Mouse (Mus musculus) midbrain, embryonic 12.5 days (tissue): ENCODE measurements around the gene Hyal5. TPM values are rescaled to one million over a fixed set of nuclear protein-coding genes. Genes with fewer than 3 reads are reported as not detected.
A peak's percentile ranks its signal among the peaks of the same experiment; 100 is the strongest.

ENCODE experiments used
- ATAC-seq: fragments of 200-750 bp; cut with Nextera tagmentation; 2 replicates; pipeline ENCODE4 v1.8.0; 2017; ENCODE audit warnings: low read depth, moderate TSS enrichment, moderate library complexity; ENCODE audit not compliant: low FRiP score
- H3K27ac ChIP-seq: fragments of 300-500 bp; sonication (generic); replicated peaks from 2 replicates; pipeline ENCODE4 v1.5.1; 2016; ENCODE audit warnings: mild to moderate bottlenecking
- H3K27me3 ChIP-seq: fragments of 300-500 bp; sonication (generic); 2 replicates; pipeline ENCODE4 v1.6.1; 2016; ENCODE audit warnings: mild to moderate bottlenecking
- H3K36me3 ChIP-seq: fragments of 300-500 bp; sonication (generic); 2 replicates; pipeline ENCODE4 v1.6.1; 2016
- H3K4me1 ChIP-seq: fragments of 300-500 bp; sonication (generic); 2 replicates; pipeline ENCODE4 v1.6.1; 2016
- H3K4me2 ChIP-seq: fragments of 300-500 bp; sonication (generic); replicated peaks from 2 replicates; pipeline ENCODE4 v1.6.1; 2016; ENCODE audit warnings: mild to moderate bottlenecking, moderate library complexity
- H3K4me3 ChIP-seq: fragments of 300-500 bp; sonication (generic); 2 replicates; pipeline ENCODE4 v1.5.1; 2016; ENCODE audit warnings: mild to moderate bottlenecking
- H3K9ac ChIP-seq: fragments of 300-500 bp; sonication (generic); replicated peaks from 2 replicates; pipeline ENCODE4 v1.6.1; 2016; ENCODE audit warnings: mild to moderate bottlenecking, moderate library complexity
- H3K9me3 ChIP-seq: fragments of 300-500 bp; sonication (generic); 2 replicates; pipeline ENCODE4 v1.6.1; 2016; ENCODE audit warnings: mild to moderate bottlenecking
- WGBS: fragments of 180-500 bp; shearing (Covaris S2); methylation state at CpG from one replicate; pipeline ENCODE4 v1.1.7; 2016; 5-methylcytosine and 5-hydroxymethylcytosine counted together
- polyA plus RNA-seq: library from polyadenylated mRNA; unstranded; fragments of >200 nt; fragmentation: Nextera tagmentation; extraction: Ambion mirVana; gene quantifications from 2 replicates; pipeline ENCODE4 v1.2.1, GENCODE M21; 2016

Gene Hyal5
- polyA plus RNA-seq: not detected in 2 replicates

- H3K27ac ChIP-seq: no peak within 1 kb of the TSS
- no peaks in the 10 kb centered on the region for H3K36me3 ChIP-seq
- H3K4me1 ChIP-seq: no peaks in the 10 kb centered on the region
- H3K27me3 ChIP-seq: no peaks in the 10 kb centered on the region
- no peak within 1 kb of the TSS for H3K9ac ChIP-seq
- H3K4me3 ChIP-seq: no peak within 1 kb of the TSS
- no peak within 1 kb of the TSS for H3K4me2 ChIP-seq
- H3K9me3 ChIP-seq: no peaks in the 10 kb centered on the region
- no peak for ATAC-seq
Measured at GRCm38 (mm10) chr6:24857697-24858096, at the start of gene Hyal5. Hyal5 (plus strand) TSS chr6:24857997.

- 62% methylated on average over 2 of the region's 2 CpGs for WGBS
- H3K4me3 ChIP-seq: no peak overlapping the region
- H3K4me2 ChIP-seq: no peak overlapping the region
- H3K9ac ChIP-seq: no peak overlapping the region
- no peaks in the 10 kb centered on the region for H3K4me1 ChIP-seq
- no peaks in the 10 kb centered on the region for H3K36me3 ChIP-seq
- H3K9me3 ChIP-seq: no peaks in the 10 kb centered on the region
- no peaks in the 10 kb centered on the region for H3K27me3 ChIP-seq
- 0 out of 2 replicates have a peak, but pooled peaks have one; percentile 12 for ATAC-seq
- H3K27ac ChIP-seq: no peak overlapping the region
Measured at GRCm38 (mm10) chr6:24822070-24822469, 35.7 kb upstream of the Hyal5 start.

- Histone ChIP-seq H3K4me1 (no peaks in the 10 kb centered on the region), H3K4me3 (no peak overlapping the region), H3K4me2 (no peak overlapping the region), H3K36me3 (no peaks in the 10 kb centered on the region), H3K9ac (no peak overlapping the region), H3K27ac (no peak overlapping the region), H3K9me3 (no peaks in the 10 kb centered on the region), H3K27me3 (no peaks in the 10 kb centered on the region)
- no peak for ATAC-seq
- WGBS: 55% methylated on average over 2 of the region's 2 CpGs
Measured at GRCm38 (mm10) chr6:24860320-24860719, 2.5 kb downstream of the Hyal5 start.

- Histone ChIP-seq H3K27ac (no peak overlapping the region), H3K4me3 (no peak overlapping the region), H3K27me3 (no peaks in the 10 kb centered on the region), H3K36me3 (no peaks in the 10 kb centered on the region), H3K9ac (no peak overlapping the region), H3K4me1 (no peaks in the 10 kb centered on the region), H3K9me3 (no peaks in the 10 kb centered on the region), H3K4me2 (no peak overlapping the region)
- WGBS: 91% methylated on average over 4 of the region's 4 CpGs
- no peak for ATAC-seq
Measured at GRCm38 (mm10) chr6:24863649-24864048, 5.9 kb downstream of the Hyal5 start.

- Histone ChIP-seq H3K36me3 (no peaks in the 10 kb centered on the region), H3K4me1 (no peaks in the 10 kb centered on the region), H3K9ac (no peak overlapping the region), H3K27me3 (no peaks in the 10 kb centered on the region), H3K4me3 (no peak overlapping the region), H3K9me3 (no peaks in the 10 kb centered on the region), H3K4me2 (no peak overlapping the region), H3K27ac (no peak overlapping the region)
- 78% methylated on average over 11 of the region's 11 CpGs for WGBS
- ATAC-seq: 0 out of 2 replicates have a peak, but pooled peaks have one; percentile 65
Measured at GRCm38 (mm10) chr6:24894146-24894873, 36.5 kb downstream of the Hyal5 start.

GRCm38 (mm10) chr6:24894874-24895183, 37.0 kb downstream of the Hyal5 start:
- Histone ChIP-seq H3K36me3 (no peaks in the 10 kb centered on the region), H3K9me3 (no peaks in the 10 kb centered on the region), H3K27me3 (no peaks in the 10 kb centered on the region), H3K4me2 (no peak overlapping the region), H3K4me3 (no peak overlapping the region), H3K4me1 (no peaks in the 10 kb centered on the region), H3K27ac (no peak overlapping the region), H3K9ac (no peak overlapping the region)
- WGBS: 75% methylated on average over 2 of the region's 2 CpGs
- ATAC-seq: 0 out of 2 replicates have a peak, but pooled peaks have one; percentile 21

- no peak overlapping the region for H3K9ac ChIP-seq
- 83% methylated on average over 3 of the region's 3 CpGs for WGBS
- no peak for ATAC-seq
- H3K27me3 ChIP-seq: no peaks in the 10 kb centered on the region
- H3K9me3 ChIP-seq: no peaks in the 10 kb centered on the region; the same call in 1 of the 2 replicates
- H3K27ac ChIP-seq: no peak overlapping the region
- no peaks in the 10 kb centered on the region for H3K36me3 ChIP-seq
- H3K4me1 ChIP-seq: no peaks in the 10 kb centered on the region
- H3K4me3 ChIP-seq: no peak overlapping the region
- no peak overlapping the region for H3K4me2 ChIP-seq
Measured at GRCm38 (mm10) chr6:24905101-24905500, 47.3 kb downstream of the Hyal5 start.

GRCm38 (mm10) chr6:24907824-24908223, 50.0 kb downstream of the Hyal5 start:
- Histone ChIP-seq H3K4me2 (no peak overlapping the region), H3K9ac (no peak overlapping the region), H3K36me3 (no peaks in the 10 kb centered on the region), H3K4me3 (no peak overlapping the region), H3K9me3 (no peaks in the 10 kb centered on the region), H3K4me1 (no peaks in the 10 kb centered on the region), H3K27me3 (no peaks in the 10 kb centered on the region), H3K27ac (no peak overlapping the region)
- WGBS: 94% methylated on average over 2 of the region's 2 CpGs
- no peak for ATAC-seq

- H3K4me3 ChIP-seq: no peak overlapping the region
- 78% methylated on average over 2 of the region's 2 CpGs for WGBS
- no peaks in the 10 kb centered on the region for H3K27me3 ChIP-seq
- H3K27ac ChIP-seq: no peak overlapping the region
- H3K4me1 ChIP-seq: no peaks in the 10 kb centered on the region
- no peak overlapping the region for H3K4me2 ChIP-seq
- ATAC-seq: no peak
- no peak overlapping the region for H3K9ac ChIP-seq
- no peaks in the 10 kb centered on the region for H3K36me3 ChIP-seq
- no peaks in the 10 kb centered on the region for H3K9me3 ChIP-seq
Measured at GRCm38 (mm10) chr6:24910016-24910727, 52.4 kb downstream of the Hyal5 start.

GRCm38 (mm10) chr6:24910728-24911105, 52.9 kb downstream of the Hyal5 start:
- Histone ChIP-seq H3K4me1 (no peaks in the 10 kb centered on the region), H3K27ac (no peak overlapping the region), H3K27me3 (no peaks in the 10 kb centered on the region), H3K36me3 (no peaks in the 10 kb centered on the region), H3K4me2 (no peak overlapping the region), H3K9me3 (no peaks in the 10 kb centered on the region), H3K9ac (no peak overlapping the region), H3K4me3 (no peak overlapping the region)
- no peak for ATAC-seq

GRCm38 (mm10) chr6:24913591-24913990, 55.8 kb downstream of the Hyal5 start:
- no peaks in the 10 kb centered on the region for H3K36me3 ChIP-seq
- no peak for ATAC-seq
- H3K27me3 ChIP-seq: no peaks in the 10 kb centered on the region
- no peak overlapping the region for H3K27ac ChIP-seq
- H3K4me1 ChIP-seq: no peaks in the 10 kb centered on the region
- no peak overlapping the region for H3K4me2 ChIP-seq
- 98% methylated on average over 2 of the region's 2 CpGs for WGBS
- H3K9ac ChIP-seq: no peak overlapping the region
- H3K4me3 ChIP-seq: no peak overlapping the region
- no peaks in the 10 kb centered on the region for H3K9me3 ChIP-seq

GRCm38 (mm10) chr6:24925076-24925785, 67.4 kb downstream of the Hyal5 start:
- Histone ChIP-seq H3K9ac (no peak overlapping the region), H3K4me3 (no peak overlapping the region), H3K9me3 (no peaks in the 10 kb centered on the region), H3K4me2 (no peak overlapping the region), H3K4me1 (no peaks in the 10 kb centered on the region), H3K27ac (no peak overlapping the region), H3K27me3 (no peaks in the 10 kb centered on the region), H3K36me3 (no peaks in the 10 kb centered on the region)
- ATAC-seq: no peak
- WGBS: 88% methylated on average over 11 of the region's 11 CpGs
